Mouse (Mus musculus): ENCODE measurements at regions not wholly inside any gene's neighbourhood (a gene's known extent, or its start where the extent isn't known, plus 50 kb on each side); places are given as distances from the start of the nearest gene placed in this dataset.

GRCm38 (mm10) chr3:143972351-143972750, 232.7 kb downstream of the Lmo4 start:
- no peak overlapping the region for H3K9ac ChIP-seq (ENCODE audit: low read depth, low read length)
- H3K9me3 ChIP-seq (replicated peaks; ENCODE audit: low read length), result no peaks in the 10 kb centered on the region
- H3K4me2 ChIP-seq (ENCODE audit: low read length), result no peak overlapping the region
- TF ChIP-seq CTCF (IDR thresholded peaks at IDR 0.05; ENCODE audit: low read depth), result no peak
- no peaks in the 10 kb centered on the region for H3K36me3 ChIP-seq (ENCODE audit: insufficient read depth, low read length)
- DNase-seq (ENCODE audit: low spot score) (no peak), ATAC-seq (replicated peaks; ENCODE audit: low FRiP score, low read depth) (no peak)
- H3K4me3 ChIP-seq (replicated peaks; ENCODE audit: low read depth, low read length), result no peak overlapping the region
- H3K27ac ChIP-seq, result no peak overlapping the region
- H3K4me1 ChIP-seq (replicated peaks; ENCODE audit: insufficient read depth, low read length), result no peaks in the 10 kb centered on the region
- H3K27me3 ChIP-seq (ENCODE audit: insufficient read depth, low read length), result no peaks in the 10 kb centered on the region

GRCm38 (mm10) chr3:143970771-143971170, 234.2 kb downstream of the Lmo4 start:
- TF ChIP-seq CTCF (IDR thresholded peaks at IDR 0.05; ENCODE audit: low read depth), result no peak
- DNase-seq (ENCODE audit: low spot score) (no peak), ATAC-seq (replicated peaks; ENCODE audit: low FRiP score, low read depth) (no peak)
- 76% methylated on average over 11 of the region's 11 CpGs for WGBS
- H3K4me2 ChIP-seq (ENCODE audit: low read length), result no peak overlapping the region
- H3K4me1 ChIP-seq (replicated peaks; ENCODE audit: insufficient read depth, low read length), result no peaks in the 10 kb centered on the region
- H3K27ac ChIP-seq, result no peak overlapping the region
- no peak overlapping the region for H3K9ac ChIP-seq (ENCODE audit: low read depth, low read length)
- no peaks in the 10 kb centered on the region for H3K36me3 ChIP-seq (ENCODE audit: insufficient read depth, low read length)
- no peaks in the 10 kb centered on the region for H3K27me3 ChIP-seq (ENCODE audit: insufficient read depth, low read length)
- no peaks in the 10 kb centered on the region for H3K9me3 ChIP-seq (replicated peaks; ENCODE audit: low read length)
- H3K4me3 ChIP-seq (replicated peaks; ENCODE audit: low read depth, low read length), result no peak overlapping the region

- no peaks in the 10 kb centered on the region for H3K27me3 ChIP-seq (ENCODE audit: insufficient read depth, low read length)
- ATAC-seq (replicated peaks; ENCODE audit: low FRiP score, low read depth) (no peak), DNase-seq (ENCODE audit: low spot score) (no peak)
- 94% methylated on average over 7 of the region's 7 CpGs for WGBS
- H3K4me2 ChIP-seq (ENCODE audit: low read length), result no peak overlapping the region
- TF ChIP-seq CTCF (IDR thresholded peaks at IDR 0.05; ENCODE audit: low read depth), result no peak
- H3K4me3 ChIP-seq (replicated peaks; ENCODE audit: low read depth, low read length), result no peak overlapping the region
- H3K9me3 ChIP-seq (replicated peaks; ENCODE audit: low read length), result no peaks in the 10 kb centered on the region
- H3K27ac ChIP-seq, result no peak overlapping the region
- no peaks in the 10 kb centered on the region for H3K36me3 ChIP-seq (ENCODE audit: insufficient read depth, low read length)
- no peaks in the 10 kb centered on the region for H3K4me1 ChIP-seq (replicated peaks; ENCODE audit: insufficient read depth, low read length)
- H3K9ac ChIP-seq (ENCODE audit: low read depth, low read length), result no peak overlapping the region
Measured at GRCm38 (mm10) chr3:143955508-143955907, 249.5 kb downstream of the Lmo4 start.

GRCm38 (mm10) chr3:143954822-143955221, 250.2 kb downstream of the Lmo4 start:
- Histone ChIP-seq H3K4me3 (replicated peaks; ENCODE audit: low read depth, low read length) (no peak overlapping the region), H3K4me2 (ENCODE audit: low read length) (no peak overlapping the region), H3K4me1 (replicated peaks; ENCODE audit: insufficient read depth, low read length) (no peaks in the 10 kb centered on the region), H3K9ac (ENCODE audit: low read depth, low read length) (no peak overlapping the region), H3K27ac (no peak overlapping the region), H3K9me3 (replicated peaks; ENCODE audit: low read length) (no peaks in the 10 kb centered on the region), H3K27me3 (ENCODE audit: insufficient read depth, low read length) (no peaks in the 10 kb centered on the region), H3K36me3 (ENCODE audit: insufficient read depth, low read length) (no peaks in the 10 kb centered on the region)
- no peak for TF ChIP-seq CTCF (IDR thresholded peaks at IDR 0.05; ENCODE audit: low read depth)
- ATAC-seq (replicated peaks; ENCODE audit: low FRiP score, low read depth) (no peak), DNase-seq (ENCODE audit: low spot score) (no peak)
- 68% methylated on average over 7 of the region's 7 CpGs for WGBS

GRCm38 (mm10) chr3:143952289-143952688, 252.7 kb downstream of the Lmo4 start:
- ATAC-seq (replicated peaks; ENCODE audit: low FRiP score, low read depth) (no peak), DNase-seq (ENCODE audit: low spot score) (no peak)
- Histone ChIP-seq H3K27ac (no peak overlapping the region), H3K4me3 (replicated peaks; ENCODE audit: low read depth, low read length) (no peak overlapping the region), H3K4me2 (ENCODE audit: low read length) (no peak overlapping the region), H3K4me1 (replicated peaks; ENCODE audit: insufficient read depth, low read length) (no peaks in the 10 kb centered on the region), H3K9ac (ENCODE audit: low read depth, low read length) (no peak overlapping the region), H3K9me3 (replicated peaks; ENCODE audit: low read length) (no peaks in the 10 kb centered on the region), H3K36me3 (ENCODE audit: insufficient read depth, low read length) (no peaks in the 10 kb centered on the region), H3K27me3 (ENCODE audit: insufficient read depth, low read length) (no peaks in the 10 kb centered on the region)
- no peak for TF ChIP-seq CTCF (IDR thresholded peaks at IDR 0.05; ENCODE audit: low read depth)
- 55% methylated on average over 8 of the region's 8 CpGs for WGBS

GRCm38 (mm10) chr3:143949656-143950055, 255.4 kb downstream of the Lmo4 start:
- peak; percentile 11 for DNase-seq (ENCODE audit: low spot score)
- TF ChIP-seq CTCF (IDR thresholded peaks at IDR 0.05; ENCODE audit: low read depth), result no peak
- no peak overlapping the region for H3K27ac ChIP-seq
- H3K4me1 ChIP-seq (replicated peaks; ENCODE audit: insufficient read depth, low read length), result no peaks in the 10 kb centered on the region
- no peak overlapping the region for H3K4me2 ChIP-seq (ENCODE audit: low read length)
- H3K9ac ChIP-seq (ENCODE audit: low read depth, low read length), result no peak overlapping the region
- H3K36me3 ChIP-seq (ENCODE audit: insufficient read depth, low read length), result no peaks in the 10 kb centered on the region
- WGBS, result 40% methylated on average over 8 of the region's 8 CpGs
- no peaks in the 10 kb centered on the region for H3K9me3 ChIP-seq (replicated peaks; ENCODE audit: low read length)
- H3K4me3 ChIP-seq (replicated peaks; ENCODE audit: low read depth, low read length), result no peak overlapping the region
- H3K27me3 ChIP-seq (ENCODE audit: insufficient read depth, low read length), result no peaks in the 10 kb centered on the region
- no peak for ATAC-seq (replicated peaks; ENCODE audit: low FRiP score, low read depth)

GRCm38 (mm10) chr3:143949026-143949637, 255.9 kb downstream of the Lmo4 start:
- Histone ChIP-seq H3K27me3 (ENCODE audit: insufficient read depth, low read length) (no peaks in the 10 kb centered on the region), H3K9ac (ENCODE audit: low read depth, low read length) (no peak overlapping the region), H3K27ac (no peak overlapping the region), H3K36me3 (ENCODE audit: insufficient read depth, low read length) (no peaks in the 10 kb centered on the region), H3K4me3 (replicated peaks; ENCODE audit: low read depth, low read length) (no peak overlapping the region), H3K4me2 (ENCODE audit: low read length) (no peak overlapping the region), H3K4me1 (replicated peaks; ENCODE audit: insufficient read depth, low read length) (no peaks in the 10 kb centered on the region), H3K9me3 (replicated peaks; ENCODE audit: low read length) (no peaks in the 10 kb centered on the region)
- DNase-seq (ENCODE audit: low spot score), result no peak
- ATAC-seq (replicated peaks; ENCODE audit: low FRiP score, low read depth), result no peak
- 72% methylated on average over 11 of the region's 11 CpGs for WGBS
- TF ChIP-seq CTCF (IDR thresholded peaks at IDR 0.05; ENCODE audit: low read depth), result peak; percentile 29; the same call in 1 of the 2 replicates
